Mouse (Mus musculus) stomach, embryonic 16.5 days (tissue): ENCODE results near the gene Vat1l. TPM values are rescaled to one million over a fixed set of nuclear protein-coding genes. Genes with fewer than 3 reads are reported as not detected.

Source experiments
- ATAC-seq: fragments of 200-750 bp; cut with Nextera tagmentation; 2 replicates; pipeline ENCODE4 v1.8.0; 2017; ENCODE audit warnings: moderate number of reproducible peaks, moderate TSS enrichment; ENCODE audit not compliant: insufficient read depth, low FRiP score
- H3K27ac ChIP-seq: fragments of 300-500 bp; sonication (generic); 2 replicates; pipeline ENCODE4 v1.5.1; 2014; ENCODE audit warnings: low read length
- H3K27me3 ChIP-seq: fragments of 300-500 bp; sonication (generic); 2 replicates; pipeline ENCODE4 v1.6.1; 2014; ENCODE audit warnings: low read length, control low read depth, mixed read lengths; ENCODE audit not compliant: control insufficient read depth, insufficient read depth
- H3K36me3 ChIP-seq: fragments of 300-500 bp; sonication (generic); 2 replicates; pipeline ENCODE4 v1.6.1; 2014; ENCODE audit warnings: low read length; ENCODE audit not compliant: control insufficient read depth, insufficient read depth
- H3K4me1 ChIP-seq: fragments of 300-500 bp; sonication (generic); 2 replicates; pipeline ENCODE4 v1.6.1; 2014; ENCODE audit warnings: low read length, control low read depth, mixed read lengths; ENCODE audit not compliant: control insufficient read depth, insufficient read depth
- H3K4me2 ChIP-seq: fragments of 300-500 bp; sonication (generic); 2 replicates; pipeline ENCODE4 v1.6.1; 2014; ENCODE audit warnings: low read depth, low read length, mixed read lengths
- H3K4me3 ChIP-seq: fragments of 300-500 bp; sonication (generic); replicated peaks from 2 replicates; pipeline ENCODE4 v1.5.1; 2014; ENCODE audit warnings: mild to moderate bottlenecking, low read length
- H3K9ac ChIP-seq: fragments of 300-500 bp; sonication (generic); 2 replicates; pipeline ENCODE4 v1.6.1; 2014; ENCODE audit warnings: low read length
- H3K9me3 ChIP-seq: fragments of 300-500 bp; sonication (generic); replicated peaks from 2 replicates; pipeline ENCODE4 v1.6.1; 2016; ENCODE audit warnings: low read length, control low read depth; ENCODE audit not compliant: control insufficient read depth
- WGBS: fragments of 180-500 bp; shearing (Covaris S2); extraction: QIAGEN DNeasy Blood & Tissue Kit; methylation state at CpG from one replicate; pipeline ENCODE4 v1.1.7; 2014; 5-methylcytosine and 5-hydroxymethylcytosine counted together
- polyA plus RNA-seq: library from polyadenylated mRNA; unstranded; fragments of >200 nt; fragmentation: Nextera tagmentation; extraction: Ambion mirVana; gene quantifications from 2 replicates; pipeline ENCODE4 v1.2.1, GENCODE M21; 2015

Gene Vat1l
- polyA plus RNA-seq, 1 experiment from 2014 or later = 3.2 TPM

DNA sequence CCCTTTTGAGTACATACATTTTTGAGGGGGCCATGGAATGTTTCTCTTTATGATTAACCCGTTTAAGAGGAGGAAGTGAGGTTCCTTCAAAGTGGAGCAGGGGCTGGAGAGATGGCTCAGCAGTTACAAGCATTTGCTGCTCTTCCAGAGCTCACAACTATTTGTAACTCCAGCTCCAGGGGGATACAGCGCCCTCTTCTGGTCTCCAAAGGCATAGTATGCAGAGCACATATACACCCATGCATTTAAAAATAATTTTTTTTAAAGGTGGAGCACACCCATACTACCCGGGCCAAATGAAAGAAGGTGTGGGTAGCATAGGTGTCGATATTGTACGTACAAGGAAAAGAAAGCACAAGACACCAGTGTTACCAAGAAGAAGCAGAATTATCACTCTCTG lies 157.8 kb downstream of the Vat1l start:
- Histone ChIP-seq H3K9me3 (no peaks in the 10 kb centered on the region), H3K4me2 (no peak overlapping the region), H3K4me3 (no peak overlapping the region), H3K27ac (no peak overlapping the region), H3K9ac (no peak overlapping the region), H3K27me3 (no peaks in the 10 kb centered on the region), H3K36me3 (no peaks in the 10 kb centered on the region), H3K4me1 (no peaks in the 10 kb centered on the region; the same call in 1 of the 2 replicates)
- 67% methylated on average over 5 of the region's 5 CpGs for WGBS
- no peak for ATAC-seq

DNA sequence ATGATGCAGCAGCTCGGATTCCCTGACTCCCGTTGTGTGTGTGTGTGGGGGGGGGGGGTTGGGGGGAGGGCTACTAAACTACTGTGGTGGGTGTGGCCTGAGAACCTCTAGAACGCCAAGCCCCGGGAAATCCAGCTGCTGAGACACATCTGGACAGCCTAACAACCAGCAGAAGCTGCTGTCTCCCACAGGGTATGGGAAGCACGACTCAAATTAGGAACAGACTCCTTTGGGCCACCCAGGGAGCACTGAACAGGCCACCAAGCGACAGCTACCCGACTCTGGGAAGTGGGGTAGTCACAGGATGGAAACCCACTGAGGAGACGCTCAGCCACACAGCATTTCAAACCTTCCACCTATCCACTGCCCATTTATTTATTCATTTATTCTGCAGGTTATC lies 158.2 kb downstream of the Vat1l start:
- Histone ChIP-seq H3K36me3 (no peaks in the 10 kb centered on the region), H3K27ac (no peak overlapping the region), H3K4me1 (no peaks in the 10 kb centered on the region; the same call in 1 of the 2 replicates), H3K9ac (no peak overlapping the region), H3K9me3 (no peaks in the 10 kb centered on the region), H3K4me2 (no peak overlapping the region), H3K4me3 (no peak overlapping the region), H3K27me3 (no peaks in the 10 kb centered on the region)
- 48% methylated on average over 8 of the region's 8 CpGs for WGBS
- ATAC-seq = no peak

DNA sequence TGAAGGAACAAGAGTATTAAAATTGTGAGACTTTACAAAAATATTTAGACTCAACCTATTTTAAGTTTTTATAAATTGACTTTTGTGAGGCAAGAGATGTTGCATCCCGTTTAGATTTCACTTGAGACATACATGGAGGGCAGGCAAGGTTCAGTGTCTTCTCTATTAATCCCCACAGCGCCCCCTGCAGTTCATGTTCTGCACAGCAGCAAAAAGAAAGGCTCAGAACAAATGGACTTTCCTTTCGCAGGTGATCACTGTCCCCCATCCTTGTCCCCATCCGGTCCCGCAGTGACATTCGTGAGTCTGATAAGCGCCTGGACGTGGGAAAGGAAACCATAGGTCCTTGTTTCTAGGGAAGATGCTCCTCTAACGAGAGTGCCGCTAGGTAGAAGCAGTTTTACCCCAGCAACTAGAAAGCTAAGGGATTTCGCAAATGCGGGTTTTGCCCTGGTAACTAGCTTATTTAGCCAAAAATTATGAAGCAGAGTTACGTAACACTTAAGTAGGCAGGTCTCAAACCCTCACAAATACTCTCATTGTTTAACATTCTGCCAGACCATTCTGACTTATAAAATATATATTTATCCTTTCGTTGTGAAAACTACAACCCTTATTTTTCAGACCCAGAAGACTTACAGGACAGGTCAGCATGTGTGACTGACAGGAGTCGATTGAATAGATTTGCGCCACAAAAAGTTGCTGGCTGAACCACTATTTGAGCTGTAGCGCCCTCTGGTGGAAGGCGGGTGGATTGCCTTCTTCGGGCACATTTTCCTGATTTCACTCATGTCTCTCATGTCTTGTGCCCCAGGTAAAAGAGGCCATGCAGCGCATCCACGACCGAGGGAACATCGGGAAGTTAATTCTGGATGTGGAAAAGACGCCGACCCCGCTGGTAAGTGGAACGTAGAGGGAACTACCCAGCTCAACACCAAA lies 163.9 kb downstream of the Vat1l start:
- Histone ChIP-seq H3K9me3 (no peaks in the 10 kb centered on the region), H3K4me2 (peak overlapping the region; percentile 23; the same call in 1 of the 2 replicates), H3K4me1 (no peaks in the 10 kb centered on the region), H3K9ac (no peak overlapping the region), H3K36me3 (no peaks in the 10 kb centered on the region), H3K27me3 (no peaks in the 10 kb centered on the region), H3K27ac (no peak overlapping the region), H3K4me3 (0 out of 2 replicates have a peak overlapping the region, but pooled peaks have one; percentile 3)
- 38% methylated on average over 27 of the region's 27 CpGs for WGBS
- no peak for ATAC-seq

DNA sequence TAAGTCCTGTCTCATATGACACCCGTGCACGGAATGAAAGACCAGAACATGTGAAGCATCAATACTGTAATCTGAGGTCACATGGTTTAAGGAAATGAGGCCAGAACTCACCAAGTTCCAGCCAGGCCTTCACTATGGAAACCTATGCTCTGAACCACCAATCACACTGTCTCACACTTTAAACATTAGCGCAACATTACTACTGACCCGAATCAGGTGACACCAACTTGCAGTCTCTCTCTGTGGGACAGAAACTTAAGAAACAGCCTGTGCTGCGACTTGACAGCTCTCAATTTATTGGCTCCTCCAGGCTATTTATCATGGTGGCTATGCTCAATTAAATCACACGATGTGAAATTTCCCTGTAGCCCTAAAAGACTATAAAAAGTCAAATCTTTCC lies 169.0 kb downstream of the Vat1l start:
- H3K4me3 ChIP-seq = no peak overlapping the region
- H3K9ac ChIP-seq = no peak overlapping the region
- H3K27me3 ChIP-seq = no peaks in the 10 kb centered on the region
- no peaks in the 10 kb centered on the region for H3K9me3 ChIP-seq
- H3K27ac ChIP-seq = no peak overlapping the region
- no peak for ATAC-seq
- no peaks in the 10 kb centered on the region for H3K4me1 ChIP-seq
- 76% methylated on average over 6 of the region's 6 CpGs for WGBS
- H3K4me2 ChIP-seq = no peak overlapping the region
- H3K36me3 ChIP-seq = no peaks in the 10 kb centered on the region

DNA sequence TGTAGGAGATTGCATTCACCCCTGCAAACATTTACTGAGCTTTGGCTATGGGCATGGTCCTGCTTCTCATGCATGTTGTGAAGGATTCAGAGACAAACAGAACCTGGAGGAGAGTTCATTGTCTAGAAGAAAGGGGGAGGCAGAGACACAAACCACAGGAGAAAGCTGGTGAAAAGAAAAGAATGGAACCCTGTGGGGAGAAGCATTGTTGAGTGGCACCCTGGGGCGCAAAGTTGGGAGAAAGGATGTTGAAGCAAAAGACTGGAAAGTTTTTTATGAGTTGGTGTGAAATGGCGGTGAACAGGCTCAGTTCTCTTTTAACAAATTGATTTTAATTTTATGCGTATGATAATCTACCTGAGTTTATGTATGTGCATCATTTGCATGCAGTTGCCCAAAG lies 178.8 kb downstream of the Vat1l start:
- ATAC-seq = no peak
- H3K4me3 ChIP-seq = no peak overlapping the region
- H3K9me3 ChIP-seq = no peaks in the 10 kb centered on the region
- no peak overlapping the region for H3K4me2 ChIP-seq
- H3K36me3 ChIP-seq = no peaks in the 10 kb centered on the region
- 76% methylated on average over 3 of the region's 3 CpGs for WGBS
- H3K4me1 ChIP-seq = no peaks in the 10 kb centered on the region
- H3K9ac ChIP-seq = no peak overlapping the region
- no peak overlapping the region for H3K27ac ChIP-seq
- H3K27me3 ChIP-seq = no peaks in the 10 kb centered on the region

DNA sequence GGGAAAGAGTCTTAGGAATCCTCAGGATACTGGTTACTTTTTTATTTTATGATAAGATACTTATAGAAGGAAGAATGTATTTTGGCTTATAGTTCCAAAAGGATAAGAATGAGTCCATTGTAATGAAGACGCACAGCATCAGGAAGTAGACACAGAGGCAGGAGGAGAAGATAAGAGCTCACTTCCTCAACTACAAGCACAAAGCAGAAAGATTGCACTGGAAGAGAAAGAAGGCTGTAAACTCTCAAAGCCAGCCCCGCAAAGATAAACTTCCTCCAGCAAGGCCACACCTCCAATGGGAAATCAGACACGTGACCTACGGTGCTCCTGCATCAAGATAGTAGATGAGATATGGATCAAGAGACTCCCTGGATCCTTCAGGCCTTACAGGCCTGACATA lies 182.1 kb downstream of the Vat1l start:
- H3K4me1 ChIP-seq = no peaks in the 10 kb centered on the region
- H3K9me3 ChIP-seq = no peaks in the 10 kb centered on the region
- no peaks in the 10 kb centered on the region for H3K36me3 ChIP-seq
- ATAC-seq = no peak
- WGBS = 61% methylated on average over 4 of the region's 4 CpGs
- H3K27ac ChIP-seq = no peak overlapping the region
- H3K9ac ChIP-seq = no peak overlapping the region
- no peak overlapping the region for H3K4me2 ChIP-seq
- H3K27me3 ChIP-seq = no peaks in the 10 kb centered on the region
- no peak overlapping the region for H3K4me3 ChIP-seq

DNA sequence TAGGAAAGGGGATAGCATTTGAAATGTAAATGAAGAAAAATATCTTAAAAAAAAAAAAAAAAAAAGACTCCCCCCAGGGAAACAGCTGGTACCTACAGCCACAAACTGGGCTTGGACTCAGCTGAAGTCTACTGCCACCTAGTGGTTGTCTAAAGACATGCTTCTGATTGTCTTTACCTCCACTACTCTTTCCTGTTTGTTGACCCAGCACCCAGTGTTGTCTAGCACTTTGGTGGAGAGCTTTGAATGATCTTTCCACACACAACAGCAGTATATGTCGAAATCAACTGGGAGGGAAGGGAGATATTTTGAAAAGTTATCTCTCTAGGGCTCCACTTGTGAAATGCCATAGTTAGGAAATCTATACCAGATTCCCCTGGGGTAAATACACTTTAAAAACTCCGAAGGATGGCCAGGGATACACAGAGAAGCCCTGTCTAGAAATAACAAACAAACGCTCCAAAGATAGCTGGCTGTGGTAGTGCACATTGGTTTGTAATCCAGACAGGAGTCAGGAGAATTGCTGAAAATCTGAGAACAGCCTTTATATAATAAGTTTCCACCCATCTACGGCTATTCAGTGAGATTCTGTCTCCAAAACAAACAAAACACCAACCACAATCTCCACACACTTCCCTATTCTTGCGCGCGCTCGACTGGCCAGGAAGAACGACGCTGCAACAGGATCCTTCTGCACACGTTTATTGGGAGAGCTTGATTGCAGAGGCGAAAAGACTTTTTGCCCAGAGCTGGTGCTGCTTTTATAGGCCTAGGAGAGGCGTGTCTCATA lies 185.2 kb downstream of the Vat1l start:
- WGBS = 89% methylated on average over 11 of the region's 13 CpGs
- H3K27me3 ChIP-seq = no peaks in the 10 kb centered on the region
- H3K36me3 ChIP-seq = no peaks in the 10 kb centered on the region
- no peak overlapping the region for H3K9ac ChIP-seq
- no peak overlapping the region for H3K4me2 ChIP-seq
- no peak overlapping the region for H3K27ac ChIP-seq
- no peak for ATAC-seq
- H3K9me3 ChIP-seq = no peaks in the 10 kb centered on the region
- H3K4me1 ChIP-seq = no peaks in the 10 kb centered on the region
- H3K4me3 ChIP-seq = no peak overlapping the region

DNA sequence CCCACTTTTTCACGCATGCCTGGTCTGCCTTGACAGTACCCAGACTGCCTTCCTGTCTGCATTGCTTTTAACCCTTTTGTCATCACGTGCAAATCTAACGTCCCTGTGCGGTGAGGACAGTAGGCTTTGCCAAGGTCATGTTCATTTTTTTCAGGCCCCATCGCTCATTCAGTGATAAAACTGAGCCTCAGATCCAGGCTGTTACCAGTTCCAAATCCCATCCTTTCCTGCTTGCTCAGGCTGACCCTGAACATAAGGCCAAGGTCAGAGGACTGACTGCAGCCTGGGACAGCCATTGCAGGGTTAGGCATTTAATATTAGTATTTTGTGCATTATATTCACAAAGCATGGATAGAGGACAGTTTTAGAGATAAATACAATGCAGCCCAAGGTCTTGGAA lies 192.9 kb downstream of the Vat1l start:
- H3K9ac ChIP-seq = no peak overlapping the region
- no peak overlapping the region for H3K4me2 ChIP-seq
- no peaks in the 10 kb centered on the region for H3K27me3 ChIP-seq
- 85% methylated on average over 5 of the region's 5 CpGs for WGBS
- H3K36me3 ChIP-seq = no peaks in the 10 kb centered on the region
- H3K27ac ChIP-seq = no peak overlapping the region
- H3K4me1 ChIP-seq = no peaks in the 10 kb centered on the region
- no peak overlapping the region for H3K4me3 ChIP-seq
- no peaks in the 10 kb centered on the region for H3K9me3 ChIP-seq
- ATAC-seq = no peak

DNA sequence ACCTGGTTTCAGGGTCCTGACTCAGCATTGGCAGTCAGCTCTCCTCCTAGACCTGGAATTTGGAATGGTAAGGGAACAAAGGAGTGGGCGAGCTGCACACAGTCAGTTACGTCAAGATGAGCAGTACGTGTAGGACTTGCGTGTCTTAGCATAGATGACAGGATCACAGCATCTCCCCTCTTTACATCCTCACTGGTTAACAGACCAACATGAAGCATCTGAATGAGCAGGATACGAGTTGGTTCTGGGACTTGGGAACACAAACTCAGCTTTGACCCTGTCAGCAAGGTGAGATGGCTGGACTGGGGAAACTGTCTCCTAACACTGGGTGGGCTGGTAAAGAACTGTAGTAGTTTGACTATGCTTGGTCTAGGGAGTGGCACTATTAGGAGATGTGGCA lies 193.9 kb downstream of the Vat1l start:
- Histone ChIP-seq H3K9ac (no peak overlapping the region), H3K4me3 (no peak overlapping the region), H3K9me3 (no peaks in the 10 kb centered on the region), H3K27me3 (no peaks in the 10 kb centered on the region), H3K36me3 (no peaks in the 10 kb centered on the region), H3K4me2 (no peak overlapping the region), H3K27ac (no peak overlapping the region), H3K4me1 (no peaks in the 10 kb centered on the region)
- WGBS = 93% methylated on average over 5 of the region's 5 CpGs
- no peak for ATAC-seq
